Mouse (Mus musculus) lung, adult 18-20 months (tissue): ENCODE measurements around the gene Cwh43.

ENCODE experiments used
- DNase-seq, 2 experiments: peaks; one replicate each; pipeline ENCODE4 v3.0.0; 2022; ENCODE audit warnings: mixed read lengths in 2 of 2

Cwh43 gene

GRCm38 (mm10) chr5:73399768-73400526 lies 5.9 kb upstream of the Cwh43 start:
- DNase-seq, result no peak

- peak in 1 of 2 experiments; percentile 15 for DNase-seq
Observed at GRCm38 (mm10) chr5:73401341-73401740, 4.5 kb upstream of the Cwh43 start.

- DNase-seq, result no peak
Observed at GRCm38 (mm10) chr5:73402911-73403310, 3.0 kb upstream of the Cwh43 start.

GRCm38 (mm10) chr5:73403311-73404068 lies 2.4 kb upstream of the Cwh43 start:
- no peak for DNase-seq

- no peak for DNase-seq
Observed at GRCm38 (mm10) chr5:73404790-73405189, 1.1 kb upstream of the Cwh43 start.

GRCm38 (mm10) chr5:73406861-73407260 lies 986 bp downstream of the Cwh43 start:
- no peak for DNase-seq

- DNase-seq, result no peak
Observed at GRCm38 (mm10) chr5:73409970-73410369, 4.1 kb downstream of the Cwh43 start.

- DNase-seq, result peak in 1 of 2 experiments; percentile 7
Observed at GRCm38 (mm10) chr5:73411771-73412170, 5.9 kb downstream of the Cwh43 start.

GRCm38 (mm10) chr5:73414172-73414571 lies 8.3 kb downstream of the Cwh43 start:
- no peak for DNase-seq

GRCm38 (mm10) chr5:73419045-73419695 lies 13.3 kb downstream of the Cwh43 start:
- no peak for DNase-seq

- no peak for DNase-seq
Observed at GRCm38 (mm10) chr5:73426824-73427223, 20.9 kb downstream of the Cwh43 start.

- peak; percentile 54 to 71 for DNase-seq
Observed at GRCm38 (mm10) chr5:73431581-73431980, 25.7 kb downstream of the Cwh43 start.

GRCm38 (mm10) chr5:73432805-73433204 lies 26.9 kb downstream of the Cwh43 start:
- no peak for DNase-seq

GRCm38 (mm10) chr5:73434764-73435163 lies 28.9 kb downstream of the Cwh43 start:
- DNase-seq, result no peak

- no peak for DNase-seq
Observed at GRCm38 (mm10) chr5:73442176-73442575, 36.3 kb downstream of the Cwh43 start.

GRCm38 (mm10) chr5:73450276-73450675 lies 44.4 kb downstream of the Cwh43 start:
- DNase-seq, result no peak

GRCm38 (mm10) chr5:73454502-73455306 lies 48.8 kb downstream of the Cwh43 start:
- no peak for DNase-seq

GRCm38 (mm10) chr5:73455307-73455687 lies 49.4 kb downstream of the Cwh43 start:
- DNase-seq, result no peak

- no peak for DNase-seq
Observed at GRCm38 (mm10) chr5:73468462-73469433, 62.9 kb downstream of the Cwh43 start.

- peak in 1 of 2 experiments; percentile 21 for DNase-seq
Observed at GRCm38 (mm10) chr5:73474412-73475405, 68.8 kb downstream of the Cwh43 start.
